Mouse (Mus musculus) liver, postnatal 0 days (tissue): ENCODE measurements around the gene Cyp2c54. TPM values are rescaled to one million over a fixed set of nuclear protein-coding genes. Genes with fewer than 3 reads are reported as not detected.
"Not testable (repeated sequence)": the region's sequence is repeated elsewhere in the genome, so short reads cannot be mapped to it uniquely, and the experiment has no call there.

Experiments used
- ATAC-seq: fragments of 200-750 bp; cut with Nextera tagmentation; 2 replicates; pipeline ENCODE4 v1.8.0; 2017; ENCODE audit warnings: mild to moderate bottlenecking, moderate library complexity
- DNase-seq: peaks from one replicate; pipeline ENCODE4 v3.0.0-alpha.2; 2016
- H3K27ac ChIP-seq: fragments of 300-500 bp; sonication (generic); 2 replicates; pipeline ENCODE4 v1.5.1; 2014; ENCODE audit warnings: antibody characterized with exemption, moderate library complexity, mild to moderate bottlenecking, low read depth
- H3K27me3 ChIP-seq: fragments of 300-500 bp; sonication (generic); 2 replicates; pipeline ENCODE4 v1.6.1; 2014; ENCODE audit warnings: low read length, control low read depth, mixed read lengths; ENCODE audit not compliant: insufficient read depth
- H3K36me3 ChIP-seq: fragments of 300-500 bp; sonication (generic); replicated peaks from 2 replicates; pipeline ENCODE4 v1.6.1; 2014; ENCODE audit warnings: mild to moderate bottlenecking, control low read depth, low read length, moderate library complexity, mixed read lengths; ENCODE audit not compliant: insufficient read depth
- H3K4me1 ChIP-seq: fragments of 300-500 bp; sonication (generic); 2 replicates; pipeline ENCODE4 v1.6.1; 2014; ENCODE audit warnings: antibody characterized with exemption, mild to moderate bottlenecking, control low read depth; ENCODE audit not compliant: insufficient read depth
- H3K4me2 ChIP-seq: fragments of 300-500 bp; sonication (generic); 2 replicates; pipeline ENCODE4 v1.6.1; 2014; ENCODE audit warnings: low read depth, mild to moderate bottlenecking, low read length, moderate library complexity, mixed read lengths
- H3K4me3 ChIP-seq: fragments of 300-500 bp; sonication (generic); 2 replicates; pipeline ENCODE4 v1.5.1; 2014; ENCODE audit warnings: low read depth, low read length
- H3K9ac ChIP-seq: fragments of 300-500 bp; sonication (generic); replicated peaks from 2 replicates; pipeline ENCODE4 v1.6.1; 2014; ENCODE audit warnings: mild to moderate bottlenecking, moderate library complexity
- H3K9me3 ChIP-seq: fragments of 300-500 bp; sonication (generic); 2 replicates; pipeline ENCODE4 v1.6.1; 2016; ENCODE audit warnings: mild to moderate bottlenecking, control low read depth, low read length, mixed read lengths
- CTCF ChIP-seq: sonication (generic); IDR thresholded peaks from 2 replicates; pipeline ENCODE4 v1.5.1; 2016; ENCODE audit warnings: antibody characterized with exemption, low read depth
- EP300 ChIP-seq: IDR thresholded peaks from 2 replicates; pipeline ENCODE4 v1.6.1; 2016; ENCODE audit warnings: antibody characterized with exemption, low read depth, mild to moderate bottlenecking
- WGBS: fragments of 180-500 bp; shearing (Covaris S2); extraction: QIAGEN DNeasy Blood & Tissue Kit; methylation state at CpG from one replicate; pipeline ENCODE4 v1.1.7; 2014; ENCODE audit not compliant: insufficient replicate concordance; 5-methylcytosine and 5-hydroxymethylcytosine counted together
- polyA plus RNA-seq: library from polyadenylated mRNA; unstranded; fragments of >200 nt; fragmentation: Nextera tagmentation; extraction: Ambion mirVana; gene quantifications from 2 replicates; pipeline ENCODE4 v1.2.1, GENCODE M21; 2015

Gene Cyp2c54
- polyA plus RNA-seq, result 6.3 and 6.5 TPM in 2 replicates

- H3K4me1 ChIP-seq, result no peaks in the 10 kb centered on the region
- no peaks in the 10 kb centered on the region for H3K27me3 ChIP-seq
- H3K4me3 ChIP-seq, result no peak within 1 kb of the TSS
- H3K4me2 ChIP-seq, result no peak within 1 kb of the TSS
- ATAC-seq (no peak), DNase-seq (no peak)
- no peaks in the 10 kb centered on the region for H3K9me3 ChIP-seq
- no peaks in the 10 kb centered on the region for H3K36me3 ChIP-seq
- no peak within 1 kb of the TSS for H3K9ac ChIP-seq
- TF ChIP-seq EP300 (no peak), CTCF (no peak)
- H3K27ac ChIP-seq, result no peak within 1 kb of the TSS
Observed at GRCm38 (mm10) chr19:40073701-40074100, at the start of gene Cyp2c54. Cyp2c54 (minus strand) TSS chr19:40073827.

GRCm38 (mm10) chr19:40119624-40120023 is 46.0 kb upstream of the Cyp2c54 start:
- H3K4me3 ChIP-seq, H3K9me3 ChIP-seq, H3K9ac ChIP-seq, H3K4me2 ChIP-seq, H3K36me3 ChIP-seq, H3K27ac ChIP-seq, DNase-seq, H3K27me3 ChIP-seq, H3K4me1 ChIP-seq: not testable (repeated sequence)
- ATAC-seq, result peak; percentile 51; the same call in 1 of the 2 replicates
- 78% methylated on average over 13 of the region's 13 CpGs for WGBS

- no peak overlapping the region for H3K27ac ChIP-seq
- ATAC-seq, result no peak
- WGBS, result 61% methylated on average over 3 of the region's 3 CpGs
- no peak for DNase-seq
- no peak overlapping the region for H3K9ac ChIP-seq
- H3K4me1 ChIP-seq, result no peaks in the 10 kb centered on the region
- H3K4me3 ChIP-seq, result no peak overlapping the region
- no peaks in the 10 kb centered on the region for H3K9me3 ChIP-seq
- H3K27me3 ChIP-seq, result no peaks in the 10 kb centered on the region
- TF ChIP-seq EP300, result no peak
- TF ChIP-seq CTCF, result no peak
- no peak overlapping the region for H3K4me2 ChIP-seq
- no peaks in the 10 kb centered on the region for H3K36me3 ChIP-seq
Observed at GRCm38 (mm10) chr19:40091111-40091510, 17.5 kb upstream of the Cyp2c54 start.

GRCm38 (mm10) chr19:40089421-40089820 is 15.8 kb upstream of the Cyp2c54 start, which contains the start of gene Cyp2c50:
Cyp2c50 (plus strand) TSS chr19:40089688.
- not testable (repeated sequence) for H3K4me2 ChIP-seq, H3K4me3 ChIP-seq, H3K9me3 ChIP-seq, ATAC-seq, H3K4me1 ChIP-seq, DNase-seq, H3K9ac ChIP-seq, H3K36me3 ChIP-seq, H3K27me3 ChIP-seq, H3K27ac ChIP-seq
- WGBS, result 86% methylated on average over 1 of the region's 1 CpGs

GRCm38 (mm10) chr19:40088381-40088780 is 14.8 kb upstream of the Cyp2c54 start:
- Histone ChIP-seq H3K4me3 (no peak overlapping the region), H3K4me2 (no peak overlapping the region), H3K27ac (no peak overlapping the region), H3K36me3 (no peaks in the 10 kb centered on the region), H3K9me3 (no peaks in the 10 kb centered on the region), H3K9ac (no peak overlapping the region), H3K27me3 (no peaks in the 10 kb centered on the region), H3K4me1 (no peaks in the 10 kb centered on the region)
- ATAC-seq, result peak; percentile 41; the same call in 1 of the 2 replicates
- DNase-seq, result no peak
- 63% methylated on average over 1 of the region's 1 CpGs for WGBS
- no peak for TF ChIP-seq CTCF
- no peak for TF ChIP-seq EP300

- not testable (repeated sequence) for H3K36me3 ChIP-seq, H3K9me3 ChIP-seq, DNase-seq, H3K4me1 ChIP-seq, H3K27ac ChIP-seq, H3K4me2 ChIP-seq, H3K4me3 ChIP-seq, H3K27me3 ChIP-seq, H3K9ac ChIP-seq
- 0 out of 2 replicates have a peak, but pooled peaks have one; percentile 49 for ATAC-seq
- WGBS, result 63% methylated on average over 1 of the region's 1 CpGs
Observed at GRCm38 (mm10) chr19:39992140-39992539, 81.5 kb downstream of the Cyp2c54 start, which contains the start of gene Cyp2c37. Cyp2c37 (plus strand) TSS chr19:39992424.

- Histone ChIP-seq H3K27ac (no peak overlapping the region), H3K27me3 (no peaks in the 10 kb centered on the region), H3K4me1 (no peaks in the 10 kb centered on the region), H3K36me3 (no peaks in the 10 kb centered on the region), H3K9me3 (no peaks in the 10 kb centered on the region), H3K4me2 (no peak overlapping the region), H3K9ac (no peak overlapping the region), H3K4me3 (no peak overlapping the region)
- DNase-seq (no peak), ATAC-seq (no peak)
- TF ChIP-seq EP300 (no peak), CTCF (no peak)
- WGBS, result 62% methylated on average over 2 of the region's 2 CpGs
Observed at GRCm38 (mm10) chr19:39989471-39989870, 84.2 kb downstream of the Cyp2c54 start.

Other genes starting within 250 kb of the Cyp2c54 start
- 145 and 183 TPM in 2 replicates for gene Cyp2c69, start 187.0 kb downstream of the Cyp2c54 start, polyA plus RNA-seq
- gene Cyp2c37, start 81.4 kb downstream of the Cyp2c54 start, polyA plus RNA-seq, result 67.2 and 98.1 TPM in 2 replicates
- gene Cyp2c50, start 15.9 kb upstream of the Cyp2c54 start, polyA plus RNA-seq, result 3.9 and 6.2 TPM in 2 replicates
- 49.8 and 59.6 TPM in 2 replicates for gene Cyp2c70, start 113.5 kb upstream of the Cyp2c54 start, polyA plus RNA-seq
- gene Pdlim1, start 198.0 kb upstream of the Cyp2c54 start, polyA plus RNA-seq, result 80.4 and 82.1 TPM in 2 replicates